Mouse (Mus musculus) C2C12 (cell line): ENCODE measurements at regions not wholly inside any gene's neighbourhood (a gene's known extent, or its start where the extent isn't known, plus 50 kb on each side); places are given as distances from the start of the nearest gene placed in this dataset.

ENCODE experiments used
- CEBPB ChIP-seq: IDR thresholded peaks from one replicate; pipeline ENCODE4 v1.6.1; 2011; ENCODE audit warnings: low read depth, mild to moderate bottlenecking, control low read depth, moderate library complexity
- CTCF ChIP-seq: IDR thresholded peaks from one replicate; pipeline ENCODE4 v1.5.1; 2011; ENCODE audit not compliant: control insufficient read depth, insufficient read depth, insufficient read length
- FOSL1 ChIP-seq: IDR thresholded peaks from one replicate; pipeline ENCODE4 v1.8.0; 2011; ENCODE audit warnings: mild to moderate bottlenecking, low read length; ENCODE audit not compliant: poor library complexity, insufficient read depth, severe bottlenecking
- MAX ChIP-seq: IDR thresholded peaks from one replicate; pipeline ENCODE4 v1.6.1; 2011; ENCODE audit warnings: mild to moderate bottlenecking, control low read depth
- MYOD1 ChIP-seq: IDR thresholded peaks from one replicate; pipeline ENCODE4 v1.6.1; 2011; ENCODE audit warnings: low read depth; ENCODE audit not compliant: control insufficient read depth, insufficient read length
- USF1 ChIP-seq: IDR thresholded peaks from one replicate; pipeline ENCODE4 v1.6.1; 2011; ENCODE audit warnings: low read depth, mild to moderate bottlenecking, control low read depth, moderate library complexity

- TF ChIP-seq CTCF = no peak
- TF ChIP-seq FOSL1 = no peak
- TF ChIP-seq MYOD1 = no peak
- TF ChIP-seq MAX = no peak
- TF ChIP-seq CEBPB = no peak
- no peak for TF ChIP-seq USF1
Observed at GRCm38 (mm10) chr16:86816006-86816405, 538.0 kb upstream of the N6amt1 start.
